Mouse (Mus musculus): Measurements from ENCODE around the gene Nr1h4.
A peak's percentile ranks its signal among the peaks of the same experiment; 100 is the strongest.

The Nr1h4 gene

GRCm38 (mm10) chr10:89481638-89482037, 51.7 kb downstream of the Nr1h4 start:
- no peak for DNase-seq (ENCODE audit: low spot score)

DNA sequence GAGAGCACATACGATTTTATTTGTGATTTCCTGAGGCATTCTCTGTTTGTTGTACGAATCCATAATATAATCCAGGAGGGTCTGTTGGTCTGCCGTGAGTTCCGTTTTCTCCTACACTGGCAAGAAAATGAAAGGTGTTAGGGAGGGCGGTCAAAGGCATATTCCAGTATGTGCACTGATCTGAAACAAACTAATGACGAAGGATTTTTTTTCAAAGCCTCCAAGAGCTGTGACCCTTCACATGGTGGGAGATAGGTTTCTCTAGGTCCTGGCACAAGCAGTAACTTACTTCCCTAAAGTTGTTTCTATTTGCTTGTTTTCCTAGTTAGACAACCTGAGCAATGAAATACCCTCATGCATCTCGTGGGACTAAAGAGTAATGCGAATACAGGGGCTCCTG, 54.6 kb downstream of the Nr1h4 start:
- DNase-seq (ENCODE audit: low spot score), result no peak

- DNase-seq (ENCODE audit: low spot score), result no peak
These were observed 62.6 kb downstream of the Nr1h4 start for GRCm38 (mm10) chr10:89470596-89471353.

DNA sequence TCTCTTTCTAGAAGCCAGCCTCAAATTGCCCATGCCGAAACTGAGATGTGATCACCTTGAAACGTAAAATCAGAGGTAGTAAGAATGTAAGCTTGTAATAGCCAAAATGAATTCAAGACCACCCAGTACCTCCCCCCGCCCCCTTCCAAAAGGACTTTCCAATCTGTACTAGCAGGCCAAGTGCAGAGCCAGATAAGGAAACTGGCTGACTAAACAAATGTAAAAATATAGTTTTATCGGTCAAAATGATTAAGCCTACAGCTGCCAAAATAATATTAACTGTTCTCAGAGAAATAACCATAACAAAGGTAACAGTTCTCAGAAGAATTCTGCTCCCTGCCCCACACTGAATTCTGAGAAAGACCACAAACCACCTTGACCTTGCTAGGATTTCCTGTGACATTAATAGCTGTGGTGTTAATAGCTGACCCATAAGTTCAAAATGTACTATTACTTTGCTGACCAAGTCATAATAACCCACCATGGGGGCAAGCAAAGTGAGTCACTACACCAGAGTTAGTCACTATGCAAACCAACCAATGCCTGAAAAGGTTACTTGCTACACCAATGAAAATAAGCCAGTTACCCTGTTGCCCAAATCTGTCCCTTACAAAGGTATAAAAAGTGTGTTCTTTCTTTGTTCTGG, 68.5 kb downstream of the Nr1h4 start:
- no peak for DNase-seq (ENCODE audit: low spot score)

GRCm38 (mm10) chr10:89462890-89463289, 70.5 kb downstream of the Nr1h4 start:
- no peak for DNase-seq (ENCODE audit: low spot score)

DNA sequence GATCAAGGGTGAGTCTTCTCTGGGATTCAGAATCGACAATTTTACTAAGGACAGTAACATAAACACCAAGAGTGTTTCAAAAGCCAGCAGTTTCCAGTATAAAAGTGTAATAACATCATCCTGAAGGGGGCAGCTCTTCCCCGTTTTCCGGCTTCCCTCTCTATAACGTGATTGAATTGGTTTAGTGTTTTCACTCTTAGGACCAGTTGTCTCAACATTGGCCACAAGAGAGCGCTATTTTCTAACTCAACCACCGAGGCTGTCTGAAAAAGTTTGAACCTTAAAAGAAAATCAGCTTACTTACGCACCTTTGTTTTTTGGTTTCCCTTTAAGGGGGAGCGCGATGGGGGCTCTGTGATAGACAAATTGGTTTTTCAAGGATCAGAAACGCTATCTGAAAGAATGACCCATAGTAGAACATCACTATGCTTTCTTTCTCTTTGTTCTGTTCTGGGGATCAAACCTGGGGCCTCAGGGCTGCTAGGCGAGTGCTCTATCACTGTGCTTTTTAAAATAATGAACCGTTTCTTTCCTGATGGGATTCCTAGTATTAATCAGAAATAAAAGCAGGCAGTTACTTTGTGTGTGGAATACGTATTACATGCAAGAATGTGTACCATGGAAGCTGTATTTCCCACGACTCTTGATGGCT, 71.4 kb downstream of the Nr1h4 start:
- DNase-seq (ENCODE audit: low spot score), result peak; percentile 69

GRCm38 (mm10) chr10:89460972-89461371, 72.4 kb downstream of the Nr1h4 start:
- DNase-seq (ENCODE audit: low spot score), result no peak

GRCm38 (mm10) chr10:89458770-89459169, 74.6 kb downstream of the Nr1h4 start:
- peak; percentile 22 for DNase-seq (ENCODE audit: low spot score)

DNA sequence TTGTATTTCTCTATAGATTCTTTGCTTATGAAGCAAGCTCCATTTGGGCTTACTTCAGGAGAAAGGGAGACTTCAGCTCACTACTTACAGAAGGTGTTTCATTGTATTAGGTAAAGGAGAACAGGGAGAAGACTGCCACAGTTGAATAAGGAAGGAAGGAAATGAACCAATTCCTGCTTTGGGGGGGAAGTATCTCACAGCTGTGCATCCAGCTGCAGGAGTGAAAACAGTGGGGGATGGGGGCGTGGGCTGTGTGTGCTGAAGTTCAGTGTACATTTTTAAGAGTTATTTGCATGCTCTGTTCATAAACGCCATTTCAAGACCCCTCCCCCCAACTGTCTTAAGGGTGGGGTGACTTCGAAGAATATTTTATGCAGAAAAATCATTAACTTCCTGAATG, 79.6 kb downstream of the Nr1h4 start:
- DNase-seq (ENCODE audit: low spot score), result no peak

DNA sequence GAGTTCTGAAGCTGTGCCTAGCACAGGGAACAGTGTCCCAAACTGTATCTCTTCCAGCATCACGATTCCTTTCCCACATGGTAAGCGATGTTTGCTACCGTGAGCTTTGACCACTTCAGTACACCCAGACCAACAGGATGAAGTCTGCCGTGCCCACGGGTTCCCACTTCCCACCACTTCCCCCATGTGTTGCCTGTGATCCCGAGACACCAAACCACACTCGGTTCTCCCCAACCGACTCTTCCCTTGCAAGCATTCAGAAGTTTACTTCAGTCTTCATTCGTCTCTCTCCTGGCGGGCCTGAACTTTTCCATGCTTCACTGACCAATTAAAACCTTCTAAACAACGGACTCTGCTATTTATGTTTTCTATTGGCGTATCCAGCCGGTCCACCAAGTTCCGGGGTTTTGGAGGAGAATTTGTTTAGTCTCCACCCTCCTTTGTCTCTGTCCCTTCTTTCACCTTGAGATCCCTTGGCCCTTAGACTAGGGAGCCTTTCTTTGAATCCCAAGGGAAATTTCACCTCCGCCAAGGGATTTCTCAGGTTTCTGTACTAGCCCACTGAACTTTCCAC, 80.2 kb downstream of the Nr1h4 start:
- DNase-seq (ENCODE audit: low spot score), result no peak

- no peak for DNase-seq (ENCODE audit: low spot score)
These were observed 83.0 kb downstream of the Nr1h4 start for GRCm38 (mm10) chr10:89450411-89450810.

- DNase-seq (ENCODE audit: low spot score), result no peak
These were observed 89.0 kb downstream of the Nr1h4 start for GRCm38 (mm10) chr10:89444381-89444780.

DNA sequence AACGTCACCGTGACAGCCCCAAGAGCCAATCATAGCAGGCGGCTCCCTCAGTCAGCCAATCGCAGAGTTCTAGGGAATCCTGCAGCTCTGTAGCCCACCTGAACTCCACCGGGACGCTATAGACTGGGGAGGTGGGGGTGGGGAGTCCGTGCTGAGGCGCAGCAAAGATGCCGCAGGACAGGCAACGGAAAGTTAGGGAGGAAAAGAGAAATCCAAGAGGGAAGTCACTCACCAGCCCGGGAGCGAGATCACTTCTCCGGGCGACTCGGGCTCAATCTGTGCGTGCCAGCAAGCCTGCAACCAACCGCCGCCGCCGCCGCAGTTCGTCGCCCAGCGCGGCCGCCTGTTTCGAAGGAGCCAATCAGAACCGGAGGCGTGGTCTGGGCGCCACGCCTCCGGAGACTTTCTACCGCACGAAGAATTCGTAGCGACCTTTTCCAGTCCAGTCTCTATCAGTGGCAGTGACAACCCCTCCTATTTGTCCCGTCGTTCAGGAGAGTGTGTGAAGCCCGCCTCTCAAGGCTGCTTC, 89.7 kb downstream of the Nr1h4 start, which contains the start of gene Gas2l3:
Gas2l3 (minus strand) TSS at position 345 of the 529 bp plus-strand sequence.
- DNase-seq (ENCODE audit: low spot score), result peak; percentile 74

DNA sequence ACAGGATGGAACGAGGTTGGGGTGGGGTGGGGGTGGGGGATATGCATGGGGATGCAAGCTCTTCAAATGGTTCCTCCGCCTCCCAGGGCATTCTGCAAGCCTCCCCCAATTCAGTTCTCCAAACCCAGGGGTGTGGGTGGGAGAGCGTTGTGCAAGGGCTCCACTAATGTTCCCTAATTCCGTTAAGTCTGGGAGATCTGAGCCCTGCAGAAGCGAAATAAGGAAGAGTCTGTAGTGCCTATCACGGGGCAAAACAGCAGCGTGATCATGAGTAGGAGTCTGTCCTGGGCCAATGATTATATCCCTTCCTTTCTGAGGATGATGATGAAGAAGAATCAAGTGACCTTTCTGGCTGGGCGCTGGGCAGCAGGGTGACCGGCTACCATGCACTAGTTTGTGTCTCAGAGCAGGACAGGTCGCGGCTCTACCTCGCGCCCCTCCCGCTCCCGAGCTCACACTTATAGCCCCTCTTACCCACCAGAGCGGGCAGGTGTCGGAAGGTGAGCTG, 90.2 kb downstream of the Nr1h4 start:
- DNase-seq (ENCODE audit: low spot score), result no peak

DNA sequence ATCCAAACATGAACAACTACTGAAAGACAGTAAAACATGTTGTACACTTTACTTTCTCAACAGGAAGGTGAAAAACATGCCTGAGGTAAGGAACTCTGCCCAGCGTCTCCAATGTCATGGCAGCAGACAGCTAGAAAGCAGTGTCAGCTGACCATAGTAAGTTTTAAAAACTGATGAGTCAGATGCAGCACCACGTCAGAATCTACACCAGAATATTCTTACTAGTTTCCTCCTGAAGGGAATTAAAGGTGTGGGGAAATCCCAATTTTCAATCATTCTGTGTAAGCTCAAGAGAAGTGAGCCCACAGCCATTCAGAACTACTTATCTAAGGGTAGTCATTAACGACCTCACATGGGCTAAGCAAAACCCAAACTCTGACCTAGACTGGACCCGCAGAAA, 90.7 kb downstream of the Nr1h4 start:
- DNase-seq (ENCODE audit: low spot score), result no peak

GRCm38 (mm10) chr10:89441961-89442360, 91.4 kb downstream of the Nr1h4 start:
- DNase-seq (ENCODE audit: low spot score), result no peak

DNA sequence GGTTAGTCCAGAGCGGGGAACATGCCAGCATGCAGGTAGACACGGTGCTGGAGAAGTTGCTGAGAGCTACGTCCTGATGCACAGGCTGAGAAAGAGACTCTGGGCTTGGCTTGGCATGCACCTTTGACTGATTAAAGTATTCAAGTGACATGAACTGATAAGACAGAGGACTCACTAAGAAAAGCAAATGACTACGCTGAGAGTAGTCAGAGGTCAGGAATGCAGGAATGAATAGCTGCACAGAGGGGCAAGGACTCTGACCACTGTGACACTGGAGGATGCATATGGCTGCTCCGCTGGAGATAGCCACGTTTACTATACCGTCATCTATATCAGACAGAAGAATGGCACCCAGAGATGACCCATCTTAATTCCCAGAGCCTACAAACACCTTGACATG, 94.0 kb downstream of the Nr1h4 start:
- no peak for DNase-seq (ENCODE audit: low spot score)

DNA sequence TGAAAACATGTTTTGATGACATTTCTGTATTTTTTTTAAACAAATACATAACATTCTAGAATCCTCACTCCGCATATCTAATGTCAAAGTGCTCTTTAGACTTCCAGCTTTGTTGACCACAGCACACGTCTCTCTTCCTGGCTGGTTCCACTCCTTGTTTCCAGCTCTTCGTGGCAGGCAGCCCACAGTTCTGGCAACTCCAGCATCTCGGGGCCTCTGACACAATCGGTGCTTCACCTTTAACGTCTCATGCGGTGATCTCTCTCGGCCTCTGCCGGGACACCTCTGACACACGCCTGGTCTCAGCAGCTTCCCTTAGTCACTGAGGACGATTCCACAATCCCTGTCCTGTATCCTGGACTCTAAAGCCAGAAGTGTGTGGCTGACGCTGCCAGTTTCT, 95.4 kb downstream of the Nr1h4 start:
- DNase-seq (ENCODE audit: low spot score), result no peak

GRCm38 (mm10) chr10:89437472-89437871, 95.9 kb downstream of the Nr1h4 start:
- DNase-seq (ENCODE audit: low spot score), result no peak

GRCm38 (mm10) chr10:89435920-89436319, 97.5 kb downstream of the Nr1h4 start:
- no peak for DNase-seq (ENCODE audit: low spot score)

DNA sequence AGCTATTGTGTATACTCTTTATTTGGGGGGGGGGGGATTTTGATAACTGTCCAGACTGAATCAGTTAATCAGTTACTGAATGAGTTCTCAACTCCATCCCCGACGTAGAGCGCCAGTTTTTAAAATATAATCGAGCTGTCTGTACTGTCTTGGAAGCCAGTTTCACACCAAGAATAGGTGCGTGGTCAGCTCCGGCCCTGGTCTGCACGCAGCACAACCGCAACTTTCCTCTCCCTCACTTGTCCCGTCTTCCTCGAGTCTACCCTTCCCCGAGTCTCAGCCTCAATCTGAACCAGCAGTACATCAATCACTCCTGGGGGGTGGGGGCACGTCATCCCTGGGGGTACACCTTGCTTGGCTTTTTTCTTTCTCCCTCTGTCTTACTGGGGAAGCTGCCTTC, 98.0 kb downstream of the Nr1h4 start:
- no peak for DNase-seq (ENCODE audit: low spot score)

- no peak for DNase-seq (ENCODE audit: low spot score)
These were observed 98.7 kb downstream of the Nr1h4 start for GRCm38 (mm10) chr10:89434509-89435210.
